Mouse (Mus musculus) E14TG2a.4 (cell line): ENCODE data around the gene P4ha1.

Experiments
- H3K27me3 ChIP-seq: 2 replicates; pipeline ENCODE4 v1.6.1; 2014; ENCODE audit warnings: low read length, control low read depth; ENCODE audit not compliant: insufficient read depth
- H3K36me3 ChIP-seq: 2 replicates; pipeline ENCODE4 v1.6.1; 2014; ENCODE audit warnings: low read length, control low read depth; ENCODE audit not compliant: insufficient read depth
- H3K4me1 ChIP-seq: replicated peaks from 2 replicates; pipeline ENCODE4 v1.6.1; 2014; ENCODE audit warnings: low read depth, low read length, control low read depth
- H3K4me3 ChIP-seq: replicated peaks from 2 replicates; pipeline ENCODE4 v1.5.1; 2014; ENCODE audit warnings: mild to moderate bottlenecking, low read length
- H3K9me3 ChIP-seq: 2 replicates; pipeline ENCODE4 v1.6.1; 2014; ENCODE audit warnings: low read length, control low read depth
- CTCF ChIP-seq: conservative IDR thresholded peaks from 2 replicates; pipeline ENCODE4 v1.5.1; 2014; ENCODE audit warnings: low read length
- NANOG ChIP-seq: IDR thresholded peaks from 2 replicates; pipeline ENCODE4 v1.6.1; 2014; ENCODE audit warnings: borderline replicate concordance, low read length, mixed read lengths
- POU5F1 ChIP-seq: IDR thresholded peaks from 2 replicates; pipeline ENCODE4 v1.6.1; 2014; ENCODE audit warnings: low read length, borderline replicate concordance

Gene P4ha1

DNA sequence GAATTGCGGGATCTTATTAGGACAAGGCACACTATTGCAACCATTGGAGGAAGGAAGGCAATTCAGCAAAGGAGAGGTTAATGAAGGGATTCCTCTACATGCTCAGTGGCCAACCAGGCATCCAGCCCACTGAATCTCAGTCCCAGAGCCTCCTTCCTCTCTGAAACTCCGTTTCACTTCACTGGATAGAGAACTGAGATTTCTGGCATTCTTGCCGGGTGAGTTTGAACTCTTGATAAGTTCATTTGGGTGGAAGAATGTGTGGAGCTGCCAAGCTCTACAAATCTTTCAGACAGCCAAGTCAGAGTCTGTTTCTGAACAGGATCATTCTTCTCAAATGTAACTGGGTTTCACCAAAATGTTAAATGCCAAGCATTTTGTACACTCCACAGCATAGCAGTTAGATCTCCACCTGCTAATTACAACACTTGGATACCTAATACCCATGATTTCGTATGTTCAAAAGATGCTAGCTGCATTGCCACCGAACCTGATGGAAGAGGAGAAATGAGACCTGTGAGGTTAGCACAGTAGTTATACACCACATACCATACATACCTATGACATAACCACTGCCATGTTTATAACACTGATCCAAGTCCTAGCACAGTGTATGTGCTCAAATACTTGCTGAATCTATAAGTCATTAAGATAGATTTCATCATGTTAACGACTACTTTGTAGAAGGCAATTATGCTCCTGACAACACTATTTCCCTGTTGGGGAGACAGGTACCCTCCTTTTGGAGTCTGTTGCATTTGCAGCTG is 12.2 kb upstream of the P4ha1 start:
- Histone ChIP-seq H3K4me1 (0 out of 2 replicates have a peak, but pooled peaks cover 3% of the 10 kb centered on the region), H3K36me3 (no peaks in the 10 kb centered on the region), H3K4me3 (no peak overlapping the region), H3K27me3 (no peaks in the 10 kb centered on the region), H3K9me3 (0 out of 2 replicates have a peak, but pooled peaks cover 3% of the 10 kb centered on the region)
- TF ChIP-seq NANOG, result no peak
- TF ChIP-seq CTCF, result no peak
- TF ChIP-seq POU5F1, result no peak

DNA sequence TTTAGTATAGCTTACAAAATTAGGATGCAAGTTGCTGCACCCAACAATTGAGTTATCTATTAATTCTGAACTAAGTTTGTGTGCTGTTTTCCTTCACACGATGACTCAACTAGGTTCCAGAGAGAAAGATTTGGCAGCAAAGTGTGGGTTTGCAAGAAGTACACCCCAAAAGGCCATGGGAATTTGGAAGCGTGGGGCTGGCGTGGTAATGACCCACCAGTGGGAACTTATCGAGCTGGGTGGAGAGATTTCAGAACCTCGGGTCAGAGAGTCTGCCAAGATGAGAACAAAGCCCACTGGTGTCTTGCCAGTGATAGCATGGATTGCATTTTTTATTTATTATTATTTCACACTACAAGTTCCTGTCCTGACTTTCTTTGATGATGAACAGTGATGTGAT is 11.2 kb upstream of the P4ha1 start:
- 0 out of 2 replicates have a peak, but pooled peaks cover 3% of the 10 kb centered on the region for H3K9me3 ChIP-seq
- H3K27me3 ChIP-seq, result no peaks in the 10 kb centered on the region
- H3K4me1 ChIP-seq, result 0 out of 2 replicates have a peak, but pooled peaks cover 3% of the 10 kb centered on the region
- TF ChIP-seq CTCF, result no peak
- TF ChIP-seq POU5F1, result no peak
- TF ChIP-seq NANOG, result no peak
- H3K36me3 ChIP-seq, result no peaks in the 10 kb centered on the region
- H3K4me3 ChIP-seq, result no peak overlapping the region

DNA sequence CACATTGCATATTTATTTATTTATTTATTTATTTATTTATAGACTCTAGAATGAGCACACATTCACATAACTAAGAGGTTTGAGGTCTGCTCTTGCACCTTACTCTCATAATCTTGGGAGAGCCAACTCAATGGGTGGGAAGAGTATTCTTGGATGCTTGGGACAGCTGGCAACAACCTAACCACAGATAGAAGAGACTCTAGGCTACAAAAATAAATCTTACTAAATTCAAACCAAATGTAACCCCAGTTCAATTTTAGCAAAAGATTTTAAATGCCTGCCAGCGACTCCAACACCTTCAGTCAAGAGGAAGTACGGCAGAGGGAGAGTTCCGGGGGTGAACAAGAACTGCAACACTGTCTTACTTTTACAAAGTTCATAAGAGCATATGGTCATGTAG is 2.0 kb upstream of the P4ha1 start:
- Histone ChIP-seq H3K4me1 (peaks cover 25% of the 10 kb centered on the region), H3K9me3 (no peaks in the 10 kb centered on the region), H3K27me3 (peaks cover 3% of the 10 kb centered on the region; the same call in 1 of the 2 replicates), H3K4me3 (no peak overlapping the region), H3K36me3 (no peaks in the 10 kb centered on the region)
- no peak for TF ChIP-seq NANOG
- TF ChIP-seq CTCF, result no peak
- no peak for TF ChIP-seq POU5F1

DNA sequence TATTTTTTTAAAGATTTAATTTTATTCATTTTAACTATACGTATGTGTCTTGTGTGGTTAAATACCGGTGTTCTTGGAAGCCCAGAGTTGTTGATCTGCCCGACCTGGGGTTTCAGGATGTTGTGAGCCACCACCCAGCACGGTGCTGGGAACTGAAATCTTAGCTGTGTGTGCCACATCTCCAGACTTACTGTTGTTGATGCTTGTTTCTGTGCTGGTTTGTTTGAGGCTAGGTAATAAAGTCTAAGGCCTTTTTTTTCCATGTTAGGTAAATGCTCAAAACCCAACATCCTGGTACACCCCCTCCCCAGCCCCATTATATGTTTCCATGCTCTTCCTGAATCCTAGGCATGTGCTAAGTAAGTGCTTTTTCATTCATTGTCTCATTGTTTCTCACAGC is 825 bp upstream of the P4ha1 start:
- TF ChIP-seq POU5F1 (no peak), NANOG (no peak), CTCF (no peak)
- H3K36me3 ChIP-seq, result no peaks in the 10 kb centered on the region

DNA sequence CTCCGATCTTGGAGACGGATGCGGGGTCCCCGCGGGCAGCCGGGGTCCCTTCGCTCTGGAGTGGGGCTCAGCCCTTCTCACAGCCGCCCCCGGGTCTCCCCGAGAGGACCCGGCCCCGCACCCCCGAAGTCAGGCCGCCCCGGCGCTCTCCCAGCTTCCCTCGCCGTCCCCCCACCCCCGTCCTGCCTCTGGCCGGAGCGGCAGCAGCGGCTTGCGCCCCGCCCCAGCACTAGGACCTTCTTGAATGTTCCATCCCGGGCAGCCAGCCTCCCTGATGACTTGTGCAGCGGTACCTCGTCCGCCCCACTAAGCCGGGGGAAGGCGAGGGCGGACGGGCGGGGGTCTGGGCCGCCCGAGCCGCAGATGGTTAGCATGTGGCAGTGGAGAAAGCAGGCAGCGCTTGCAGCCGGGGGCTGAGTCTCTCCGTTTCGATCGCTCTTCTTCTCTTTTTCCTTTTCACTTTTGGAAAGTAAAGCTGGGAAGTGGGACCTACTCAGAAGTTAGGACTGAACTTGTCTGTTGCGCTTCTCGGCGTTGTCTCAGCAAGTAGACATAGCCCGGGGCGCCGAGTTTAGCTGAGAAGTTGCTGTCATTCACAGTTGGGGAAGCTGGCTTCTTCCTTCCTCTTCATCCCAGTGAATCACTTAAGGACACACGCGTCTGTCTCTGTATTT is 529 bp downstream of the P4ha1 start:
- Histone ChIP-seq H3K36me3 (no peaks in the 10 kb centered on the region), H3K4me3 (peak overlapping the region; percentile 93), H3K9me3 (no peaks in the 10 kb centered on the region), H3K27me3 (peaks cover 3% of the 10 kb centered on the region; the same call in 1 of the 2 replicates), H3K4me1 (peaks cover 29% of the 10 kb centered on the region)
- no peak for TF ChIP-seq POU5F1
- TF ChIP-seq NANOG, result no peak
- no peak for TF ChIP-seq CTCF

More for the DNA sequence above, 825 bp upstream of the P4ha1 start:
- Histone ChIP-seq H3K27me3 (peaks cover 3% of the 10 kb centered on the region; the same call in 1 of the 2 replicates), H3K9me3 (no peaks in the 10 kb centered on the region), H3K4me1 (peaks cover 25% of the 10 kb centered on the region), H3K4me3 (peak overlapping the region; percentile 93)

DNA sequence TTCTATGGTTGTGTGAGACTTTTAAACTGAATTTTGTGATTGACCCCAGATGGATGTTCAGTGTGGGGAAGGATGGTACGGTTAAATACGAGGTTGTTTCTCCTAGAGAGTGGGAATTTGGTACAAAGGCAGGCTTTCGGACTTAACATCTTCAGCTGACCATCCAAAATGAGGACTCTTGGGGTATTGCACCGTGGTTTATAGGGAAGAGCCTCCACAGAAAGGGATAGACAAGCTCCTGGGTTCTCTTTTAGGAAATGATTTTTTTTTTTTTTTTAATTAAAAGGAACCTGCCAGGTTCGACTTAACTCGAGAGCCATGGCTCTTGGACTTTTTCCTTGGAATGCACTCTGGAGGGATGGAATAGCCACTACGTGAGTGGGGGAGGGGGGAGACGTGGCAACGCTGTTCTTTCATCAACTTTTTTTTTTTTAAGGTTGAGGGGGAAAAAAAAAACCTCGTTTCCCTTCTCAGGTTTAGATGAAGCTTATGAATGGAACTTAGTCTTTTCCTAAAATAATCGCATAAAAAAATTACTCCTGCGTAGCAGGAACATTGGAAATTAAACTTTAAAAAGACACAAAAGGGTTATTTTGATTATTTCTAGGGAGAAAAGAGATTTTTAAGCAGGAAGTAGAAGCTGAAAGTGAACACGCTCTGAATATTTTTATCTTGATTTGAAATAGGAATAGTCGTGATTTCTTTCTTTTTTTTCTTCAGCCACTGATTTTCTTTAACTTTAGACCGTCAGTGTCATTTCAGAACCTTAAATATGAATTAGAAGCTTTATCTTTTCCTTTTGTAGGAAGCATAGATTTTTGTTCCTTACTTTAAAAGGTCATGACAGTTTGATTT is 1.4 kb downstream of the P4ha1 start:
- H3K27me3 ChIP-seq, result peaks cover 3% of the 10 kb centered on the region; the same call in 1 of the 2 replicates
- no peaks in the 10 kb centered on the region for H3K9me3 ChIP-seq
- peak overlapping the region; percentile 93 for H3K4me3 ChIP-seq
- H3K36me3 ChIP-seq, result no peaks in the 10 kb centered on the region
- no peak for TF ChIP-seq POU5F1
- no peak for TF ChIP-seq CTCF
- TF ChIP-seq NANOG, result no peak
- peaks cover 29% of the 10 kb centered on the region for H3K4me1 ChIP-seq

DNA sequence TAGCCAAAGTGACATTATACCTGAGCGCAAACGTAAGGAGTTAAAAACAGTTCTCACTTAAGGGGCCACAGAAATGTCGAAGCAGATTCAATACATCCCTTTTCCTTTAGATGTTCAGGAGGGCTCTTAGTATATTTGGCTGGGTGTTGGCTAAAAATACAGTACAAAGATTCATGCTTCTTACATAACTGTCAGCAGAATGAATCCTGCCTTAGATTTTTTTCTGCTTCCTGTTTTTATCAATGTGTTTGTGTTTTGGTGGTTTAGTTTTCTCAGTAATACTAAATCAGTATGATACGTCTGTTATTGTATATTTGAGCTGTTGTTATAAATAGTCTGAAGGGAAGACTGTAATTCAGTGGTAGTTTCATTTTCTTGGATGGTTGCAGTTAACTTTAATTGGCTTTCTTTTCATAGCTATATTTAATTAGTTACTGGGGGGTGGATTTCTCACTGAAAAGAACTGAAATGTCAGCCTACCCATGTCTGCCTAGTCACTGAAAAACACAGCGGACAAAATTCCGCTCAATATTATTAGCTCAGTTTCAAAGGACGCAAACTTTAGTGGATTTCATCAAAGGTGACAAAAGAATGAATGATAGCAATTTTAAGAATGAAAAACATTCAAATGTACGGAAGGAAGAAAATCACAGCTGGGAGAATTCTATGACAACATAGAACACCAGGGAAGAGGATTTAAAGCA is 3.7 kb downstream of the P4ha1 start:
- H3K27me3 ChIP-seq, result peaks cover 3% of the 10 kb centered on the region; the same call in 1 of the 2 replicates
- no peak overlapping the region for H3K4me3 ChIP-seq
- no peaks in the 10 kb centered on the region for H3K9me3 ChIP-seq
- peaks cover 38% of the 10 kb centered on the region for H3K4me1 ChIP-seq
- no peak for TF ChIP-seq POU5F1
- no peak for TF ChIP-seq NANOG
- TF ChIP-seq CTCF, result no peak
- peaks cover 2% of the 10 kb centered on the region; the same call in 1 of the 2 replicates for H3K36me3 ChIP-seq
